In genomic region chr1:137906883-137907282, GRCm38 (mm10) we compare ENCODE assay signal across 22 mouse cellular contexts.
DNase-seq lines count a peak whose midpoint lies in the region; ATAC-seq and TF ChIP-seq lines count a peak whose summit lies in the region.
"Had no signal": no experiment of that assay in that cellular context is flagged by ENCODE, and none has a peak within 500 bp of the region (broad histone marks: within the 10 kb centered on the region; RNA-seq: fewer than 3 reads in every experiment).

No protein-coding gene starts in this region.

- peak overlapping the region; percentile 8; the same call in 1 of the 2 replicates for H3K4me2 ChIP-seq in forebrain, postnatal 0 days (ENCODE audit: low read depth)
- H3K4me2 ChIP-seq in forebrain, embryonic 11.5 days (ENCODE audit: low read depth, low read length, severe bottlenecking) = no peak overlapping the region
- peak overlapping the region; percentile 56; the same call in 1 of the 2 replicates for H3K4me2 ChIP-seq in CH12.LX (ENCODE audit: insufficient read depth, low read depth, poor library complexity, severe bottlenecking)
- H3K4me2 ChIP-seq: heart, embryonic 11.5 days; hindbrain, embryonic 14.5 days; liver, embryonic 13.5 days; lung, embryonic 15.5 days; stomach, embryonic 15.5 days had no signal

- H3K4me3 ChIP-seq in forebrain, postnatal 0 days (ENCODE audit: low read depth, low read length) = no peak overlapping the region
- no peak overlapping the region for H3K4me3 ChIP-seq in forebrain, embryonic 11.5 days (ENCODE audit: low read depth, low read length)
- no peak overlapping the region for H3K4me3 ChIP-seq in CH12.LX (replicated peaks in 1 of 3; ENCODE audit: low read depth in 2 of 3, low read length in 2 of 3, poor library complexity in 1 of 3)
- H3K4me3 ChIP-seq in embryonic facial prominence, embryonic 10.5 days = 0 out of 2 replicates have a peak overlapping the region, but pooled peaks have one; percentile 3
- H3K4me3 ChIP-seq: erythroblast, embryonic 14.5 days; liver, embryonic 13.5 days; lung, embryonic 15.5 days; stomach, embryonic 15.5 days had no signal

- no peaks in the 10 kb centered on the region for H3K36me3 ChIP-seq in forebrain, postnatal 0 days (ENCODE audit: insufficient read depth)
- H3K36me3 ChIP-seq in forebrain, embryonic 11.5 days (ENCODE audit: control insufficient read depth, insufficient read depth, low read length) = no peaks in the 10 kb centered on the region
- H3K36me3 ChIP-seq in CH12.LX (replicated peaks in 1 of 2; ENCODE audit: control insufficient read depth in 1 of 2, insufficient read depth in 1 of 2, low read length in 1 of 2) = peaks cover 0 to 7% of the 10 kb centered on the region in 2 experiments
- peaks cover 43% of the 10 kb centered on the region for H3K36me3 ChIP-seq in embryonic facial prominence, embryonic 10.5 days (replicated peaks)
- H3K36me3 ChIP-seq: liver, embryonic 13.5 days; stomach, embryonic 15.5 days had no signal

- no peak for DNase-seq in forebrain, postnatal 0 days
- no peak for DNase-seq in forebrain, embryonic 11.5 days (ENCODE audit: low spot score)
- DNase-seq in CH12.LX (ENCODE audit: extremely low read depth) = no peak
- DNase-seq in embryonic facial prominence, embryonic 10.5 days (ENCODE audit: low spot score) = no peak
- DNase-seq in kidney, postnatal 10 days = peak; percentile 35
- no peak for DNase-seq in ovary, adult 18-20 months (ENCODE audit: low spot score)
- no peak for DNase-seq in left cerebral cortex, adult 18-20 months (ENCODE audit: low spot score in 2 of 2)
- no peak for DNase-seq in urinary bladder, postnatal 14 days (ENCODE audit: low spot score)
- DNase-seq: adrenal gland, postnatal 14 days; cerebellum, adult 11-12 months; heart, postnatal 14 days; layer of hippocampus, postnatal 36 days; liver, embryonic 13.5 days; midbrain, embryonic 14.5 days; spleen, adult 18-20 months had no signal

- TF ChIP-seq POLR2A in CH12.LX (IDR thresholded peaks at IDR 0.05; ENCODE audit: low read depth, low read length) = no peak

- H3K79me2 ChIP-seq in CH12.LX (replicated peaks; ENCODE audit: control insufficient read depth, extremely low read depth, insufficient read depth, poor library complexity, severe bottlenecking) = peaks cover 46% of the 10 kb centered on the region

- no peak for TF ChIP-seq RAD21 in CH12.LX (IDR thresholded peaks at IDR 0.05; ENCODE audit: low read depth, low read length)

- dilution Hi-C loops in CH12.LX (cut with MboI; ENCODE audit: extremely low pct_ligation_motif_present, extremely low pct_unique_long_range_greater_than_20kb, low sequenced_read_pairs) = no loop called here

- TF ChIP-seq EP300 in CH12.LX (IDR thresholded peaks at IDR 0.05; ENCODE audit: low read length) = no peak

- no peaks in the 10 kb centered on the region for H3K9me3 ChIP-seq in forebrain, postnatal 0 days (ENCODE audit: low read length)
- no peaks in the 10 kb centered on the region for H3K9me3 ChIP-seq in forebrain, embryonic 11.5 days (ENCODE audit: control insufficient read depth, low read length)
- H3K9me3 ChIP-seq in CH12.LX (replicated peaks; ENCODE audit: low read length) = no peaks in the 10 kb centered on the region
- no peaks in the 10 kb centered on the region for H3K9me3 ChIP-seq in embryonic facial prominence, embryonic 10.5 days
- H3K9me3 ChIP-seq: liver, embryonic 13.5 days; lung, embryonic 15.5 days; stomach, embryonic 15.5 days had no signal

- no peak overlapping the region for H3K9ac ChIP-seq in forebrain, postnatal 0 days
- no peak overlapping the region for H3K9ac ChIP-seq in forebrain, embryonic 11.5 days (ENCODE audit: low read length)
- H3K9ac ChIP-seq in CH12.LX (ENCODE audit: insufficient read depth, low read depth) = no peak overlapping the region; the same call in 1 of the 2 replicates
- H3K9ac ChIP-seq: hindbrain, embryonic 14.5 days; liver, embryonic 13.5 days; lung, embryonic 15.5 days; stomach, embryonic 15.5 days had no signal

- in situ Hi-C loops in CH12.LX (cut with MboI; ENCODE audit: low pct_ligation_motif_present, low pct_unique_long_range_greater_than_20kb, low sequenced_read_pairs) = no loop called here

- H3K4me1 ChIP-seq in forebrain, postnatal 0 days (ENCODE audit: insufficient read depth) = peaks cover 22% of the 10 kb centered on the region
- peaks cover 11% of the 10 kb centered on the region; the same call in 1 of the 2 replicates for H3K4me1 ChIP-seq in forebrain, embryonic 11.5 days (replicated peaks; ENCODE audit: control insufficient read depth, insufficient read depth, low read length)
- H3K4me1 ChIP-seq in CH12.LX (ENCODE audit: control insufficient read depth in 1 of 2, insufficient read depth in 2 of 2) = peaks cover 6 to 51% of the 10 kb centered on the region in 2 experiments; a peak in 2 of 4 replicates
- peaks cover 33% of the 10 kb centered on the region for H3K4me1 ChIP-seq in embryonic facial prominence, embryonic 10.5 days
- H3K4me1 ChIP-seq: stomach, embryonic 15.5 days had no signal

- no peak for TF ChIP-seq CTCF in forebrain, postnatal 0 days (IDR thresholded peaks at IDR 0.05; ENCODE audit: low read depth)
- no peak for TF ChIP-seq CTCF in CH12.LX (conservative IDR thresholded peaks at IDR 0.05 in 1 of 2, IDR thresholded peaks at IDR 0.05 in 1 of 2; ENCODE audit: low read depth in 2 of 2, low read length in 2 of 2)

- ATAC-seq in forebrain, postnatal 0 days = no peak
- ATAC-seq in forebrain, embryonic 11.5 days (replicated peaks; ENCODE audit: low FRiP score) = no peak
- ATAC-seq: activated CD4-positive, CD25-positive, alpha-beta regulatory T cell, adult 4 months; Patski had no signal

- no peaks in the 10 kb centered on the region for H3K27me3 ChIP-seq in forebrain, postnatal 0 days (ENCODE audit: insufficient read depth, low read length)
- H3K27me3 ChIP-seq in forebrain, embryonic 11.5 days (ENCODE audit: control insufficient read depth, insufficient read depth, low read length) = no peaks in the 10 kb centered on the region
- H3K27me3 ChIP-seq in CH12.LX (replicated peaks) = no peaks in the 10 kb centered on the region
- no peaks in the 10 kb centered on the region for H3K27me3 ChIP-seq in embryonic facial prominence, embryonic 10.5 days (replicated peaks; ENCODE audit: low read depth, poor library complexity, severe bottlenecking)
- H3K27me3 ChIP-seq: liver, embryonic 13.5 days; lung, embryonic 15.5 days; Patski; stomach, embryonic 15.5 days had no signal

- H3K27ac ChIP-seq in forebrain, postnatal 0 days (ENCODE audit: low read depth, low read length) = no peak overlapping the region; the same call in 1 of the 2 replicates
- no peak overlapping the region for H3K27ac ChIP-seq in forebrain, embryonic 11.5 days (ENCODE audit: low read depth, low read length)
- H3K27ac ChIP-seq in CH12.LX (ENCODE audit: insufficient read depth, low read depth) = no peak overlapping the region
- no peak overlapping the region for H3K27ac ChIP-seq in embryonic facial prominence, embryonic 10.5 days (replicated peaks)
- H3K27ac ChIP-seq: hindbrain, embryonic 14.5 days; liver, embryonic 13.5 days; lung, embryonic 15.5 days; stomach, embryonic 15.5 days had no signal

- WGBS in forebrain, postnatal 0 days = 17% methylated on average over 5 of the region's 5 CpGs
- 36% methylated on average over 5 of the region's 5 CpGs for WGBS in forebrain, embryonic 11.5 days
- WGBS in embryonic facial prominence, embryonic 10.5 days = 44% methylated on average over 5 of the region's 5 CpGs

TF ChIP-seq in CH12.LX, 34 proteins besides CTCF, POLR2A, EP300 and RAD21:
- TF ChIP-seq NRF1 (IDR thresholded peaks at IDR 0.05; ENCODE audit: low read depth, low read length) = no peak
- no peak for TF ChIP-seq USF1 (IDR thresholded peaks at IDR 0.05; ENCODE audit: low read depth, low read length)
- TF ChIP-seq MYC (IDR thresholded peaks at IDR 0.05; ENCODE audit: low read depth, low read length) = no peak
- no peak for TF ChIP-seq MEF2A (IDR thresholded peaks at IDR 0.05; ENCODE audit: borderline replicate concordance, low read depth, low read length)
- TF ChIP-seq NELFE (IDR thresholded peaks at IDR 0.05; ENCODE audit: low read depth, low read length) = no peak
- no peak for TF ChIP-seq ZC3H11A (IDR thresholded peaks at IDR 0.05; ENCODE audit: low read depth, low read length)
- TF ChIP-seq PAX5 (IDR thresholded peaks at IDR 0.05; ENCODE audit: low read length) = no peak
- no peak for TF ChIP-seq CHD1 (IDR thresholded peaks at IDR 0.05; ENCODE audit: low read depth, low read length)
- no peak for TF ChIP-seq CHD2 (IDR thresholded peaks at IDR 0.05; ENCODE audit: low read length)
- no peak for TF ChIP-seq MXI1 (IDR thresholded peaks at IDR 0.05; ENCODE audit: low read depth, low read length)
- TF ChIP-seq ETS1 (conservative IDR thresholded peaks at IDR 0.05; ENCODE audit: low read depth, low read length) = no peak
- no peak for TF ChIP-seq JUND (conservative IDR thresholded peaks at IDR 0.05; ENCODE audit: low read depth, low read length)
- no peak for TF ChIP-seq HCFC1 (IDR thresholded peaks at IDR 0.05; ENCODE audit: low read depth, low read length)
- no peak for TF ChIP-seq KAT2A (IDR thresholded peaks at IDR 0.05; ENCODE audit: insufficient replicate concordance, low read length)
